Mouse (Mus musculus): ENCODE data around the gene Ambra1. TPM values are rescaled to one million over a fixed set of nuclear protein-coding genes. Genes with fewer than 3 reads are reported as not detected.

Gene Ambra1
- polyA plus RNA-seq (2021; fragmentation: Nextera tagmentation) = 5.9 and 8.7 TPM in 2 replicates
- long read RNA-seq, experiment 1, full-length matches to known transcripts = 18 of 55 reads
- long read RNA-seq, experiment 1, partial matches to known transcripts = 29 of 55 reads
- long read RNA-seq, experiment 1, other reads (novel, unspliced or antisense) = 8 of 55 reads
- long read RNA-seq, experiment 2, full-length matches to known transcripts = 2 of 10 reads
- long read RNA-seq, experiment 2, partial matches to known transcripts = 8 of 10 reads
- long read RNA-seq, experiment 2, other reads (novel, unspliced or antisense) = 0 of 10 reads

DNA sequence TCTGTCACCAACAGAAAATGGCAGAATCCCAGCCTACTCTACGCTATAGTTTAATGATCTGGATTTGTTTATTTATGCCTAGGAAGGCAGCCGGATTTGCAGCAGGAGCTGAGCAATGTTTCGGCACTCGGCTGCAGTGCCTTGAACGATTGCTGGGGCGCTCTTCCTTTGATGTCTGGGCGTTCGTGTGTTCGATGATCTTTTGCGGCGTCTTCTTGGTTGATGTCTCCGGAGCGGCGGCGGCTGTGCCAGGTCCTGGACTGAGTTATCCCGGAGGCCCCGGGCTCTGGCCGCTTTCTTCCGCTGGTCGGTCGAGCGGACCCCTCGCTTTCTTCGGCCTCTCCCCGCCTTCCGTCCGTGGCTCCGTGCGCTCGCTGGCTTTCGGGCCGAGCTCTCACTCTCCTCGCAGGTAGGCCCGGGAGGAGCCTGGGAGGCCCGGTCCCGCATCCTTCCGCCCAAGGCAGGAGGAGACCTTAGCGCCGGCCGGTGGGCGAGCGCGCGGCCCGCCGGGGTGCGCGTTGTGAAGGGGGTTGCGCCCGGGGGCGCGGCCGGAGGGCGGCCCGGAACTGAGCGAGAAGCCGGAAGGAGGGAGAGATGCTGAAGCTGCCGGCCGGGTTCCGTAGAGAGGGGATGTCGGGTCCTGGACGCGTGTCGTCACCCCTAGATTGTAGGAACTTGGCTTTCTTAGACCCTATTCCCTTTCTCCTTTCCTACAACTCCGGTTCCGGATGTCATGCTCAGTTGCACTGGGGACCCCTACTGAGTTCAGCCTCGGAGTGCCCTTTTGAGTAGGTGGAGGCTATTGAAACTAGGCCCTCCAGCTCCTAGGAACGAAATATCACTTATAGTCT, at the start of gene Ambra1:
Gene Ambra1, plus strand, starts transcription at position 164 of the 851 bp plus-strand sequence.

DNA sequence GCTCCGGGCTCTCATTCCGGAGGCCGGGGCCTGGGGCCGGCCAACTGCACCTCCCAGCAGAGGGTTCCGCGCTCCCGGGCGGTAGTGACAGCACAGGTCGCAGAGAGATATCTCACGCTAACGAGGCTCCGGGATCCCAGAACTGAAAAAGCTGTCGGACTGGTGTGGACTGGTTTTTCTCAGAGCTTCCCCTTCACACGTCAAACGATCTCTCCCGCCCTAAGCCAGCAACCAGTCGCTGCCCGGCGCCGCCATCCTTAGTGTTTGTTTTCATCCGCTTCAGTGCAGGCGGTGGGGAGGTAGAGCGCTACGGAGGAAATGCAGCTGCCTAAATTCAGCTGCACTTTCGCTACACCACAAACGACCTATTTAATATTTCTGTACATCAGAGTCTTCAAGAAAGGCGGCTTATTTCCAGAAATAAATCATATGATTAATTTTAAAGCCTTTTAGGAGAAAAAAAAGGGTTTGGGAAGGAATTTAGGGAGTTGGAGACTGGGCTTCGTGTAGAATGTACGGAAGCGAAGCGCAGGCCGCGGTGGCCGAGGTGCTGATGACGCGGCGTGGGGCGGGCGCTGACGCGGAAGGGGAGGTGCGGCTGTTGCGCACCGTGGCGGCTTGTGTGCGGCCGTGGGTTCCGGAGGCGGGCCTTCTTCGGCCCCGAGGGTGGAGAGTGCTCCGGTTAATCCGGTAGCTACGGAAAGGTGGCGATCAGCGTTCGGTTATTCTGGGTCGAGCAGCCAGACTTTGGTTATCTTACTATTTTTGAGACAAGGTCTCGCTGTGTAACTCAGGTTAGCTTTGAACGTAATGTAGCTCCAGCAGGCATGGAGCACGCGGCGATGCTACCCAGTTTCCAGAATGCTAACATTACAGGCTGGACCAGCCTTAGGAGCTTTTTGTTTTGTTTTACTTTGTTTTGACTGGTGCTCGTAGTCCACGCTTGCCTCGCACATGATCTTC, 19.4 kb upstream of the Ambra1 start, which contains the start of the genes Atg13 and Harbi1:
Gene Atg13, minus strand, starts transcription at position 305 of the 963 bp plus-strand sequence.
Gene Harbi1, plus strand, starts transcription at position 581 of the 963 bp plus-strand sequence.

DNA sequence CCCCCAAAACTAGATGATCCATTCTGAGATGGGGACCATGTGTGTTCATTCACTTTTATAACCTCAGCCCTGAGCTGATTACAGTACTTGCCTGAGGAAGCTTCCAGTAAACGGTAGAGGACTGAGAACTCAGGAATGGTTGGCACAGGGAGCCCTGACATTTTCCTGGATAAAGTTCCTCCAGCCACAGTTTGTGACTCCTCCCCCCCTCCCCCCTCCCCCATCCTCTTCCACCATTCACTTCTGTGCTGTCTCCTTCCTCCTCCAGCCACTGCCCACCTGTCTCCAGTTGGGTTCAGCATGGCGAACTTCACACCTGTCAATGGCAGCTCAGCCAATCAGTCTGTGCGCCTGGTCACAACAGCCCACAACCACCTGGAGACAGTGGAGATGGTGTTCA, 197.0 kb downstream of the Ambra1 start, which contains the start of gene Chrm4:
Gene Chrm4, plus strand, starts transcription at position 301 of the 400 bp plus-strand sequence.

DNA sequence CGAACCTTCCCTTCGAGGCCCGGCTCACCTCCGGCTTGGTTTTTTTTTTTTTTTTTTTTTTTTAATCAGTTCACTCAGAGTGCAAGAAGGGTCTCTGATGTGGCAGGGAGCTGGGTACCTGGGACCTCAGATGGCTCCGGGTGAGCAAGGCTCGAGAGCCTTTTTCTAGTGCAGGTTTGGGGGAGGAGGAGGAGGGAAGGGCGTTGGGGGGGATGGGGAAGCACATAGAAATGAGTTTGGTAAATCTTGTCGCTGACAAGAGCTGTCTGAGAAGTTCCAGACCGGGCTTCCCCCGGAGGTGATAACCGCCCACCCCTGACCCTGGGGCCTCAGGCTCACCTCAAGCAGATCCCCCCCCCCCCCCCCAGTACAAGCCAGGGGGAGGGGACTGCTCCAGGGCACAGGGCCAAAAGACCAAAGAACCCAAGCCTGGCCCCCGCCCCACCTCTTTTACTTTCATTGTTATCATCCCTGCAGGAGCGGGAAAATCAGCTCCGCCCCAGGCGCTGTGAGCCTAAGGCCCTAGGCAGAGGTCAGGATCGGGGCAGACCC, 202.3 kb downstream of the Ambra1 start, which contains the start of gene Mdk:
Gene Mdk, minus strand, starts transcription at position 138 of the 552 bp plus-strand sequence.

DNA sequence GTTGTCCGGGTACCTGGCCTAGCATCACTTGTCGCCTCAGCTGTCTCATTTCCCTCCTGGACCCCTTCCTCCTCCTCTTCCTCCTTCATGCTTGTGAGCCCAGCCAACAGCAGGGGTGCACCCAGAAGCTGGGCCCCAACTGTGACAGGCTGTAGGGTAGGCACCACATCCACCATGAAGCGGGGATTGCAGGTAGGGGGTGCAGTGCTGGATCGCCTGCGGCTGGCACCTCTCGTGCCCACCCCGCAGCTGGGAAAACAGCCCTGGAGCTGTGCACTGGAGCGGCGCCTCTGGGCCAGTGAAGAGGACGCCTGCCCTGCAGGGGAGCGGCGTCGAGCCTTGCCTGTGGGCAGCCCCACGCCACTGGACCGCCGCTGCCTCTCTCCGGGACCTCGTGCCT, 215.5 kb downstream of the Ambra1 start, which contains the start of gene Gm9821:
Gene Gm9821, plus strand, starts transcription at position 221 of the 400 bp plus-strand sequence.

Other genes with a start within 250 kb of the Ambra1 start
- 32.6 and 48.0 TPM in 2 replicates for gene Ckap5, start 203.4 kb upstream of the Ambra1 start, polyA plus RNA-seq (2021; fragmentation: Nextera tagmentation)
- not detected in 2 replicates for gene F2, start 93.7 kb upstream of the Ambra1 start, polyA plus RNA-seq (2021; fragmentation: Nextera tagmentation)
- 3.8 and 4.0 TPM in 2 replicates for gene Zfp408, start 80.3 kb upstream of the Ambra1 start, polyA plus RNA-seq (2021; fragmentation: Nextera tagmentation)
- gene Arhgap1, start 80.3 kb upstream of the Ambra1 start, polyA plus RNA-seq (2021; fragmentation: Nextera tagmentation) = 50.9 and 67.4 TPM in 2 replicates
- 51.1 and 52.3 TPM in 2 replicates for gene Atg13, start 19.6 kb upstream of the Ambra1 start, polyA plus RNA-seq (2021; fragmentation: Nextera tagmentation)
- 9.6 and 9.7 TPM in 2 replicates for gene Harbi1, start 19.3 kb upstream of the Ambra1 start, polyA plus RNA-seq (2021; fragmentation: Nextera tagmentation)
- gene Chrm4, start 197.1 kb downstream of the Ambra1 start, polyA plus RNA-seq (2021; fragmentation: Nextera tagmentation) = 3.6 and 7.0 TPM in 2 replicates
- 20.9 and 31.8 TPM in 2 replicates for gene Mdk, start 202.2 kb downstream of the Ambra1 start, polyA plus RNA-seq (2021; fragmentation: Nextera tagmentation)
- gene Gm9821, start 215.6 kb downstream of the Ambra1 start, polyA plus RNA-seq (2021; fragmentation: Nextera tagmentation) = 0.08 TPM in 1 of 2 replicates, not detected in the other
- 39.8 and 56.5 TPM in 2 replicates for gene Dgkz, start 245.7 kb downstream of the Ambra1 start, polyA plus RNA-seq (2021; fragmentation: Nextera tagmentation)